ENCODE assay signal across 7 mouse cellular contexts in the genomic region with DNA sequence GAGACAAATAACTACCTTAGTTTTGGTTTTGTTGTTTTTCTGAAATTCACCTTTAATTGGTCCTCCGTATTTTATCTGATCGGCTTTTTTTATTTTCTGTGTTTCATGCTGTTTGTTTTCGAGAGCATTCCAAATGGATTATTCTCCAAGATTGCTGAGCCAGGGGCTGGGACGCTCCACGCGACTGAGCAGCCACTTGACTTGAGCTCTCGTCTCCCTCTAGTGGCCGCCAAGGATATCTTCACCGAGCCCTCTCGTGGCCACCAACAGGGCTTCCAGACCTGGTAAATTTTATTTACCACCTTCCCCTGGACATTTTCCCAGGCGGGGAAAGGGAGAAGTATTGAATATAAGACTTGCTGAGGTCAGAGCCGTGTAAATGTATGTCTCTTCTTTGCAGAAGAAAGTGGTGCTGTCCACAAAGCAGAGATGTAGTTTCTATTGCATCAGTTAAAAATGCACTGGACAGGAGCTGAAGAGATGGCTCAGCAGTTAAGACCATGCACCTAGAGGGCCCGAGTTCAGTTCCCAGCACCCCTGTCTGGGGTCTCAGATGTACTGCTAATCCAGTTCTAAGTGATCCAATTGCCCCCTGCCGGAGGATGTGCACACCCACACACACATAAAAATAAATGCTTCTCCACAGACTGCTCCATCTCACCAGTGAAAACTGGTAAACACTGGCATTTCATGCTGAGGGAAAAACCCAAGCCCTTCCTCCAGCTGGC.
DNase-seq lines count a peak whose midpoint lies in the region; ATAC-seq lines count a peak whose summit lies in the region.

No protein-coding gene starts in this region.

- peak; percentile 39 for DNase-seq in WW6 (ENCODE audit: low read depth, low spot score)
- DNase-seq in cerebellum, adult 9-10 months = peak; percentile 68
- DNase-seq in layer of hippocampus, postnatal 10 days (ENCODE audit: low spot score in 2 of 2) = peak; percentile 74 to 82
- peak; percentile 73 for DNase-seq in lung, postnatal 10 days
- peak; percentile 89 for DNase-seq in retina, embryonic 14.5 days (ENCODE audit: low spot score)

- H3K9me3 ChIP-seq in hindbrain, embryonic 13.5 days = no peaks in the 10 kb centered on the region

- H3K4me2 ChIP-seq in hindbrain, embryonic 13.5 days = peak overlapping the region; percentile 65

- 12% methylated on average over 14 of the region's 14 CpGs for WGBS in hindbrain, embryonic 13.5 days

- H3K9ac ChIP-seq in hindbrain, embryonic 13.5 days = peak overlapping the region; percentile 63; the same call in 1 of the 2 replicates

- no peaks in the 10 kb centered on the region for H3K27me3 ChIP-seq in hindbrain, embryonic 13.5 days

- peak overlapping the region; percentile 34 for H3K4me3 ChIP-seq in hindbrain, embryonic 13.5 days

- peak; percentile 98 for ATAC-seq in frontal cortex, adult (ENCODE audit: low TSS enrichment)
- ATAC-seq in hindbrain, embryonic 13.5 days (ENCODE audit: low FRiP score) = peak; percentile 85

- peaks cover 9% of the 10 kb centered on the region for H3K4me1 ChIP-seq in hindbrain, embryonic 13.5 days (replicated peaks)

- H3K27ac ChIP-seq in hindbrain, embryonic 13.5 days = no peak overlapping the region

- no peaks in the 10 kb centered on the region for H3K36me3 ChIP-seq in hindbrain, embryonic 13.5 days

Comparison
In these comparisons a context has a peak if more than half of its experiments do, and no peak if none do; other contexts are left out.
1. DNase-seq: peak in every context shown above with its lines; median percentile 89 in retina, embryonic 14.5 days; 78 in layer of hippocampus, postnatal 10 days; 73 in lung, postnatal 10 days; 68 in cerebellum, adult 9-10 months; 39 in WW6.